Mouse (Mus musculus) brain, embryonic 18.5 days (tissue): ENCODE results near the gene Pcyt1a.
"Not testable (repeated sequence)": the region's sequence is repeated elsewhere in the genome, so short reads cannot be mapped to it uniquely, and the experiment has no call there.

ENCODE experiments used
- DNase-seq: peaks from one replicate; pipeline ENCODE4 v3.0.0-alpha.2; 2012; ENCODE audit warnings: low read depth, low spot score

The Pcyt1a gene

DNA sequence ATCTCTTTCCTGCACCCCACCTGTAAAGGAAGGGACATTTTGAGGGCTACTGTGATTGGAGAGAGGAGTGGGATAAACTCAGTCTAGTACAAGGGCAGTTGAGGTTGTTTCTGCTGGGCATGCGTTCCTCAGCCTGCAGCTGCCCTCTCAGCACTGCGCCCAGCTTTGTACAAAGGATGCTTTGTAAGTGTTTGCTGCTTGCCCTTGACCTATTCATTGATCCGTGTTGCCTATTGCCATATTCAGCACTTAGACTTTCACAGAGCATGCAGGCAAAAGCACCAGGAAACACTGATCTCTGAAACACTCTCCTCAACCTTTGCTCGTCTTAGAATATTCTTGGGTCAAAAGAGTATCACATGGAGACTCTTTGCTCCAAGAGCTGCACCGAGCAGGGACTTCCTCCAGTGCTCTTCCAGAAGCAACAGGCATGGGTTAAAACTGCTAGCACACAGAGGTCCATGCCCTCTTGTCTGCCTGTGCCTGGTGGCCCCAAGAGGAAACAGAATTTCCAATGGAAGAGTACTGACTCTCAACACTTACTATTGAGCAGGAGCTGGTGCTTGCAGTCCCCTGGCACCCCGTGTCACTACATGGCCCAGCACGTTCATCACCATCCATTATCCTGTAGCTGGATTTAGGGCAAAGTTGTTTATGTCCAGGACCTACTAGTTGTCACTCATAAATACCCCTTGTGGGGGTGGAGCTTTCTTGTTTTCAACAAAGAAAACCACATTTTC lies 41.7 kb downstream of the Pcyt1a start:
- no peak for DNase-seq

DNA sequence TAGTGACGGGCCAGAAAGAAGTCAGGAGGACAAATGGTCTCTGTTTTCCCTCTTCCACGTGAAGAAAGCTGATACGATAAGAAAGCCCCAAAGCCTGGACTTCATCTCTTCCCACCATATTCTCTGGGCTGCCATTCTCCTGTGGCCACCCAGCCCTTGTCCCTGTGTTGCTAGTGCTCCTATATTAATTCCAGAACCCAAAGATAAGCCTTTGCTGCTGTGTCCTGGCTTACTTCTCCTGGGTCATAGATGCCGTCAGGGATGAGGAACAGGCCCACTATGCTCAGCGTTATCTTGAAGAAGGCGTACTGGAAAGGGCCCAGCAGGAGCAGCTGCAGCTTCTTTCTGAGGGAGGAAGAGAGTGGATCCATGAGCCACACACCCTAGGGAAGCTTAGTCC lies 46.6 kb downstream of the Pcyt1a start:
- DNase-seq = no peak

DNA sequence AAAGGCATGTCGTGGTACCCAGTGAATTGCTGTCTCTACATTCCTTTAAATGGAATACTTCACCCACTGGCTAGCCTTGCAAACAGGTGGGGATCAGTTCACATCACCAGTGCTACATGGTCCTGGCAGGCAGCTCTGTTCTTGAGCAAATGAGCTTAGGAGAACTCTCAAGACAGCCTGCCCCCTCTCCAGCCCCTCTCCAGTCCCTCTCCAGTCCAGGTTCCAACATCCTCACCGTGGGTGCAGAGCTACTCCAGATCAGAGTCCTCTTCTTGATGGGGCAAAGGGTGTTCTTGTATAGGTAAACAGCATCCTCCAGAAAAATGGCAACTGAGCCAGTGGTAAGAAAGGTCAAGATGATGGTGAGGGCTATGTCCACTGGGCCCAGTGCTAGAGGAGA lies 48.7 kb downstream of the Pcyt1a start:
- DNase-seq = no peak

DNA sequence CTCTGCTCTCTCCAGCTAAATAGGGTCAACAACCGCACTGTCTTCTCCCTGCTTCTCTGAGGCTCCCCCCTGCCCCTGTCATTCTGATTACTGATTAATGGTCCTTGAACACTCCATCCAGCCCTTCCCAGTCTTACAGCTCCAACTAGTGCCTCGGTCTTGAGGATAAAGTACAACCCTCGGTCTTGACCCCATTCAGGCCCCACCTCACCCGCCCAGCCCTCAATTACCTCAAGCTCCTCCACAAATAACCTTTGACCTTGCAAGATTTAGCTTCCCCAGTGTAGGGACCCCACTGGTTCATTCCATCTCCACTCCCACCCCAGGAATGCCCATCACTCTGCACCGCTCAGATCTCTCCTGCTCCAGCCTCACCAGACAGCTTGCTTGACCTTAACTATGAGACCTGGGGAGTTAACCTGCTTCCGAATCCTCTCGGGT lies 53.7 kb downstream of the Pcyt1a start:
- no peak for DNase-seq

DNA sequence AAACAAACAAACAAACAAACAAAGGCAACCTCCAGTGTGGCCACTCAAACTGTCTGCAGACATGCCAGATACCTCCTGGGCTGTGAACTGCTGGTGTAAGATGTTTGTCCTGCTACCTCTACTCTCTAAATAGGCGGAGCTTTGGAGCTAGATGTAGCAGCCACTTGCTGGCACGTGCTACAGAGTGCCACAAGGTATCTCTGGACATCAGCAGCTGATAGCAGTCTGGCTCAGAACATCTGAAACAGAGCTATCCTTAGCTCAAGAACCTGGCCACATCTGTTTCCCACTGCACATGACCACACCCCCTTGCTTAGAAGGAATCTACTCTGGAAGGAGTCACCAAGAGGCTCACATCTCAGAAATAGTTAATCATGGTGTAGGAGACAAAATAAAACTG lies 54.5 kb downstream of the Pcyt1a start:
- no peak for DNase-seq

DNA sequence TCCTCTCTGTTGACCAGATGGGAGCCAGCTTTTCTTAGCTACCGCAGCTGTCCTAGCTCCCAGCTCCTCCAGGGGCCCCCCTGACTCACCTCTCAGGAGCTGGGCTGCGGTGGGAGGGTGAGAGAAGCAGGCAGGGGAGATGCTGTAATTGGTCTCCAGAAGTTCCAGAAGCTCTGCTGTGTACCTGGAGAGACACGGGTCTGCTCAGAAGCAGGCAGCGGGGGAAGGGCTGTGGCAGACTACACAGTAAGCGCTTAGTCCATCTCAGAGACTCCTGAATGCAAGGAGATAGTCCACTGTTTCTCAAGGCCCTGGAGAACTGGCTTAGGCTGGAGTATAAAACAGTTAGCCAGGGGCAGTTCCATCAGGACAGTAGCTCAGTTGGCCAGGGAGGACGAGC lies 55.3 kb downstream of the Pcyt1a start:
- DNase-seq = no peak

DNA sequence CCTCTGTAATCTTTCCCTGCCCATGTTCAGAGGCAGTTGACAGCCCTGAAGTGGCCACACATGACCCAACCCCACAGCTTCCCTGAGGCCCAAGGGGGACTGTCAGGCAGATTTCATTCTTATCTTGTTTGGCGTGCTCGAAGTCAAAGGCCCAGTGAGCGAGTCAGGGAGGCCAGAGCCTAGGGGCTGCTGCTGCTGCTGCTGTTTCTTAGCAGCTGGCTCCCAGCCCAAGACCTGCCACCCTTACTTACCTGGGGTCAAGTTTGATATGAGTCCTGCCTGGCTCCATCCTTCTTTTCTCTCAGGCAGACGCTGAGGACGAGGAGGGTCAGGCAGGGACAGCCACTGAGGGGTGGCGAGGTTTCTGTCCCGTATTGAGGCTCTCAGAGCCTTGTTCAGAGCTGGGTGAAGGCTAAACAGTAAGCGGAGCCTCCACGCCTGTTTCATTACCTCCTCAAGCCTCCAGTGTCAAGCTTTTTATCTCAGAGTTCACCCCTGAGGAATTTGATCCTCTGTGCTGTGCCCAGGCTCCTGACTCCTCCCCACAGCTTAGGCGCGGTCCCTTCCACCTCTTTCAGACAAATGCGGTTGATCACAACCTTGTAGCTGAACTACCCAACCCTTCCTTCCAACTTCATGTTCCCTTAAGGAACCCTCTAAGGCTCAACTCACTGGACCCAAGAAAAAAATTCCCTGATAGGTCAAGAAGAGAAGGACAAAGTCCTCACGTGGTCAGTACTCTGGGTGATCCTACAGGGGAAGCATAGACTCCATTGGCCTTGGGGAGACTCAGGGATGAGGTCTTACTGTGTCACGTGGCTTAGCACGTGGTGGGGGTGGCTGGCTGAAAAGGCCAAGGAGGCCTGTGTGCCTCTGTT lies 56.8 kb downstream of the Pcyt1a start, which contains the start of gene Slc51a:
TSS of gene Slc51a (minus strand) at position 646 of the 878 bp plus-strand sequence.
- DNase-seq = no peak

DNA sequence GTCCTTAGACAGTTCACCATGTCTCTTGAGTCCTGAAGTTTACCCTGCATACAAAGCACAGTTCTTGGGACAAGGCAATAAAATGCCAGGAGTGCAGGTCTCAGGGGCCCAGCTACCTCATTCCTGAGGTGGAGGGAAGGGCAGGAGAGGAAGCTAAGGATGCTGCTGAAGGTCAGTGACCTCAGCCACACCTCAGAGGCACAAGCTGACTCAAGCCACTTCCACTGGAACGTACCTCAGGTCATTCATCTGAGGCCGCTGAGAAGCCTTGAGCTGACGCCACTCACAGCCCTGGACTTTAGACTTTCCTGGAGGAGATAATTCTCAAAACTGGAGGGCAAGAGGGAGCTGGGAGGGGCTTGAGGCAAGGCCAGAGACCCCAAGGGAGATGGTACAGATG lies 58.2 kb downstream of the Pcyt1a start:
- DNase-seq = no peak

DNA sequence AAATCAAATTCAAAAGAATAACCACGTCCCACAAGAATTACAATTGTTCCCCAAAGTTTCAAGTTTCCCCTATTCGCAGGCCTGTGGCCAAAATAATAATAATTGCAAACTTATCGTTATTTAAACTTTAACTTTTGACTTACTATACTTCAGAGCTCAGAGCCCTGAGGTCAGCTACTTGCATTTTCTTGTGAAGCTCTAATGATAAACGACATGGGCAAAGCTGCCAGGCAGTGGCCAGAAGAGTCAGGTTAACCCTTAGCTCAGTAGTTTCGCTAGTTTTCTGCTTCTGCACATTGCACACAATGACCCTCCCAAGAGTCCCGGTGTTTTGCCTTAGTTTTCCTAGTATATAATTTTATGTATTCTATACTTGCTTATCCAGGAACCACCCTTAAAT lies 63.6 kb downstream of the Pcyt1a start:
- not testable (repeated sequence) for DNase-seq

DNA sequence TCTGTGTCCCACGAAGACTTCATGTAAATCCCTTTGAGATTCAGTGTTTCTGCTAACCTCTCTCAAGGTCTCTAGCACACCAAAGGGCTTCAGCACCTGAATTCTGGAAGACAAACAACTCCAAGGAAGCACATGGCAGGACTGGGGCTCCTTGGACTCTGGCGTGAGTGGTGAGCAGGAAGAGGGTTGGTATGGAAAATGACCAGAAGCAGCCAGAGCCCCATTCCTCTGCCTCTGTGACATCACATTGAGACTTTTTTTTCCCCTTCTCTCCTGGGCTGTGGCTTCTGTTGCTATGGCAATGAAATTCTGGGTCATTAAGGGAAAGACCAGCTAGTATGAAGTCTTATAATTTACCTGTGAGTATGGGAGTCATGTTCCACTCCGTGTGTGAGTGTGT lies 65.2 kb downstream of the Pcyt1a start, which contains the start of gene Zdhhc19:
TSS of gene Zdhhc19 (plus strand) at position 301 of the 400 bp plus-strand sequence.
- DNase-seq = no peak

DNA sequence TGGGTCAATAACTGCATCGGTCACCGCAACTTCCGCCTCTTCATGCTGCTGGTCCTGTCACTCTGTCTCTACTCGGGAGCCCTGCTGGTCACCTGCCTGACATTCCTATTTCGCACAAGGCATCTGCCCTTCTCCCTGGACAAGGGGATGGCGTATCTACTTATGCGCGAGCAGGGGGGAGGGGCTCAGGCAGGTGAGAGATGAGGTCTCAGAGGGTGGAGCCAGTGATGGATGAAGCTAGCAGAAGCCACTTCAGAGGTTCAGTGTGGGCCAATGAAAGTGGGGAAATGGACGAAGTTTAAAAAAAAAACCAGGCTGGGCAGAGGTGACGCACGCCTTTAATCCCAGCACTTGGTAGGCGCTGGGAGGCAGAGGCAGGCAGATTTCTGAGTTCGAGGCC lies 68.3 kb downstream of the Pcyt1a start:
- no peak for DNase-seq

DNA sequence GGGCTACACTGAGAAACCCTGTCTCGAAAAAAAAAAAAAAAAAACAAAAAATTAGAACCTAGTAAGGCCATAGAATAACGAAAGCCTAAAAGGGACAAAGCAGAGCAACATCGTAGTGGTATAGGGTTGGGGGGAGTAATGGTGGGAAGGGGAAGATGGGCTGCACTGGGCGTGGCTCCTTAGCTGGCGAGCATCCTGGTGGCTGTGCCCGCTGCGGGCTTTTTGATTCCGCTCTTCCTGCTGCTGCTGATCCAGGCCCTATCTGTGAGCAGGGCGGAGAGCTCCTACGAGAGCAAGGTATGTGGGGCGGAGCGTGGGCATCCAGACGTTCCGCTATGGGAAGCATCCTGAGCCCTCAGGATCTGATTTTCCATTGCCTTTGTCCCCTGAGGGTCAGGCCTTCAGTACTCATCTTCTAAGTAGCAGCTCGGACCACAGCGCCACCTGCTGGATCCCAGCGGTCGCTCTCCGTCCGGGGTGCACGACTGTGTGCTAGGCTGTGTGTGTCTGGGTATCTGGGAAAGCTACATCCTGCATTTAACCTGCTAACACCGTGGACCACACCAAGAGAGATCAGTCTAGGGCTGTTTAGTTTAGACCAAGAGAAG lies 68.8 kb downstream of the Pcyt1a start:
- DNase-seq = peak; percentile 50

DNA sequence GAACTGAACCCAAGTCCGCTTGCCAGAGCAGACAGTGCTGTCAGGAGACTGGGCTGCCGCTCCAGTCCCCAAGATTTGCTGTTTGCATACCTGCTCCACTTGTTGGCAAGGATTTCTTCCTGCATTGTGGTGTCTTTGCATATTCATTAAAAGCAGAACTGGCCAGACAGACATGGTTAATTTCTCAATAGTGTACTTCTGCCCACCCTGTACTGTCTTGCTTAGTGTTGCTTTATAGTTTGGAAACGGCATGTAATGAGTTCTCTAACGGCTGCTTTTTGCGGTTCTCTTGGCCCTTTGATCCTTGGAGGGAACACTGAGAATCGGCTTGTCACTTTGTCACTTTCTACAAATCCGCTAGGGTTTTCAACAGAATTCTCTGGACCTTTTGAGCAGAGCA lies 70.7 kb downstream of the Pcyt1a start:
- no peak for DNase-seq

DNA sequence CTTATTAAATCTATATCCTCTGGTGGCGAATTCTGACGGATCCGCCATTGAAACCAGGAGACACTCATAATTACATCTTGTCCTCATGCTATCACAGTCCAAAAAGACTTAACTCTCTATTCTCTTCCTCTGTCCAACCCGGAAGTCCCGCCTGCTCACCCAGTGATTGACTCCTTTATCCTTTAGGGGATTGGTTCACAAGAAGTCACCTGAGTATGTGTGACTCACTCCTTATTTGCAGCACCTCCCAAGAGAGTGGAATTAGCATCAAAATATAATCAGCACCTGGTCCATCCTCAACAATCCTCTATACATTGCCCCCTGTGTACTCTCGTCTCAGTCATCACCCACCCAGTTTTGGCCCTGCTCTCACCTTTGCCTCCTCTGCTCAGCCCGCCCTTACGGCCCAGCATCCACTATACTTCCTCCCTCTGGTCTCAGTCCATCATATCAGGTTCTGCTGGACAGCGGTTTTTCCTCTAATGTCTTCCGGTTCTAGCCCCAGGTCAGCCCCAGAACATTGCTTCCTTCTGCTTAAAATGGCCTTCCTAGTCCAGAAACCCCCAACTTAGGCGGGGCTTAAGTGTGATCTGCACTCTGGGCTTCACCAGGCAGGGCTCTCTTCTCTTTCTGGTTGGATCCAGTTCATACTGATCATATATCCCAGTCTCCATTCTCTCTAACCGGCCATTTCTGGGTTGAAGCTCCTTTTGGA lies 72.1 kb downstream of the Pcyt1a start:
- DNase-seq = no peak

DNA sequence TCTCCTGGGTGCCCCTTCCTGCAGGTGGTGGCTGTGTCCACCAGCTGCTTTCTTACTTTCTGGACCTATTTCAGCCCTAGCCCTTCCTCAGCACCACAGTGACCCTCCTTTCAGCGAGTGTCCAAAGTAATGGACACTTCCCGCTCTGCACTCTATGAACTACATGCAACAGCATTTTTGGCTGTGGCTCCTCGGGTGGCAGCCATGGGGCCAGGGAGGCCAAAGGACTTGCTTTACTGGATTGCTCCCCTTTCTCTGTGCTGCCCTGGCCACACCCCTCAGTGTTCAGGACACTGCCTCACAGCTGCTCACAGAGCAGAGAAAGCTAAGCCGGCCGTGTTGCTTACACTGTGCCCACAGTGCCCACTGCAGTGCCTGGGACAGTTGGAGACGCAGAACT lies 72.9 kb downstream of the Pcyt1a start:
- no peak for DNase-seq

DNA sequence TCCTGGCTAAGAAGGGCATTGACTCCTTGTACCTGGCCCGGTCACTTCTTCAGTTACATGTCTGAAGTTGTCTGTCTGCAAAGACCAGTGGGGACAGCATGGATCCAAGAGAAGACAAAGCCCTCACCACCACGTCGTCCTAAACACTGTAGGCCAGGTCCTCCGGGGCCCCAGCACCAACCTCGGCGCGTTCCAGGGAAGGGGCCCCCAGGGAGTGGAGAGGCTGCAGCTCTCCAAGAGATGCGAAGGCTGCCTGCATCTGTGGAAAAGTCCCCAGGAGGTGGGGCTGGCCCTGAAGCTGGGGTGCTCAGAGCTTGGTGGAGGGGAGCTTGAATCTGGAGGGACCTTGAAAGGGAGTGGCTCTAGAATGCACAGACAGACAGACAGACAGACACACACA lies 75.6 kb downstream of the Pcyt1a start:
- no peak for DNase-seq

DNA sequence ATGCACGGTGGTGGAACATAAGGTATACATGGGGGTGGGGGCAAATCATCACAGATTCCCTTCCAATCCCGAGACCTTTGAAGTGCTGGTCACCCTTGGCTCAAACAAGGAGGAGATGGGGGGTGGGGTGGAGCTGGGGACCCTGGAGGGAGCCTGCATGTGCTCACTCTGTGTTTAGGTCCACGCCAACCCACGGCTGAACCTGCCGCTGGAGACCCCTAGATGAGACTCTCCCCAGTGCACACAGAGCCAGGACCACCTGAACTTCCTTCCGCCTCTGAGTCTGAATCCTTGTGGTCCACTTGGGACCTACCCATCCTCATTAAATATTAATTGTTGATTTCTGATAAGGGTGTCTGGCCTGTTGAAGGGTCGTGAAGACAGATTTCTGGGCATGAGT lies 76.1 kb downstream of the Pcyt1a start:
- DNase-seq = no peak

DNA sequence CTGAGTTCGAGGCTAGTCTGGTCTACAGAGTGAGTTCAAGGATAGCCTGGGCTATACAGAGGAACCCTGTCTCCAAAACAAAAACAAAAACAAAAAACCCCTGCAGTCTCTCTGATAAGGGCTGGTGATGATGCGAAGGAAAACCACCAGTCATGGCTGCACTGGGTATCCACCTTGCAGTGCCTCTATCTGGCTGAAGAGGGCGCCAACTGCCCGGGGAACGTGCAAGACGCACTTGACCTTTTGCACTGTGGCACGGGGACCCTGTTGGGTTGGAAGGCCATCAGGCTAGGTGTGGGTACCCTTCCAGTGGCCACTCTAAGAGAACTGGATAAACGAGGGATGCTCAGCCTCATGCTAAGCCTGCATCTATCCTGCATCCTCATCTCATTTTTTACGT lies 76.7 kb downstream of the Pcyt1a start:
- DNase-seq = no peak

DNA sequence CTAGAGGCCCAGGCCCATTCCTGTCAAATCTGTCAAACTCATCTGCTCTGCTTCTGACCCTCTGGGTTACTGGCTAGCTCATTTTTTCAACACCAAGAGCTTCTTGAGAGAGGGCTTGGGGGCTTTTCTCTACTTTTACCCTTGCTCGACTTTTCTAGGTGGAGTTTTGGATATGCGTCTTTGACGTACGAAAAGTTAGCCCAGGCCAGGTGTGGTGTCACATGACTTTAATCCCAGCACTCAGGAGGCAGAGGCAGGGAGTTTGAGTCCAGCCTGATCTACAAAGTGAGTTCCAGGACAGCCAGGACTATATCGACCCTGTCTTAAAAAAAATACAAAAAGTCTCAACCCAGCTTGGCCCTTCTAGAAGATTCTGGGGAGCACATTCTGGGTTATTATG lies 77.3 kb downstream of the Pcyt1a start:
- no peak for DNase-seq

DNA sequence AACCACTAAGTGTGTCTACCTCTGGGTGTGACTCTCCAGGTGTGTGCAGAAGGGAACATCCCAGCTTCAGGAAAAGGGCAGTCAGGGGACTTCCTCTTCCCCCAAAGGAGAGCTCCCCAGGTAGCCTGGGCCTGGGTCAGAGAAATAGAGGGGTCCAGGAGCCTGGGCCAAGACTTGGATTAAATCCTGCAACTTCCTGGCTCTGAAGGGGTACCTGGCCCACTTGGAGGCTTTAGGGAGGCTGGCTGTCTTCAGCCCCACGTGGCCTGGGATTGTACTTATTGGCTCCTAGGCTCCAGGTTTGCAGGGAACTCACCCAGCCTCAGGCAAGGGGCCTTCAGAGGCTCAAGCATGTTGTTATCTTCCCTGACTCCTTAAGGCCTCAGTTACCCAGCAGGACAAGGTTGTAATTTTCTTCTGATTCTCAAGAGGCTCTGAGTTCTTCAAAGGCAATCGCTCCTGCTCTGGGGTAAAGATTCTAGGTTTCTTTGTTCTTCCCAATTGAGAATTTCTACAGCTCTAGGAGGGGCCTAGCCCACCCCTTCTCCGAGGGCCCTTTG lies 77.9 kb downstream of the Pcyt1a start:
- no peak for DNase-seq
